Mouse (Mus musculus) C2C12 (cell line): ENCODE measurements around the gene Cacna1a.

Experiments
- CTCF ChIP-seq: IDR thresholded peaks from one replicate; pipeline ENCODE4 v1.5.1; 2011; ENCODE audit not compliant: control insufficient read depth, insufficient read depth, insufficient read length
- MAX ChIP-seq: IDR thresholded peaks from one replicate; pipeline ENCODE4 v1.6.1; 2011; ENCODE audit warnings: mild to moderate bottlenecking, control low read depth

DNA sequence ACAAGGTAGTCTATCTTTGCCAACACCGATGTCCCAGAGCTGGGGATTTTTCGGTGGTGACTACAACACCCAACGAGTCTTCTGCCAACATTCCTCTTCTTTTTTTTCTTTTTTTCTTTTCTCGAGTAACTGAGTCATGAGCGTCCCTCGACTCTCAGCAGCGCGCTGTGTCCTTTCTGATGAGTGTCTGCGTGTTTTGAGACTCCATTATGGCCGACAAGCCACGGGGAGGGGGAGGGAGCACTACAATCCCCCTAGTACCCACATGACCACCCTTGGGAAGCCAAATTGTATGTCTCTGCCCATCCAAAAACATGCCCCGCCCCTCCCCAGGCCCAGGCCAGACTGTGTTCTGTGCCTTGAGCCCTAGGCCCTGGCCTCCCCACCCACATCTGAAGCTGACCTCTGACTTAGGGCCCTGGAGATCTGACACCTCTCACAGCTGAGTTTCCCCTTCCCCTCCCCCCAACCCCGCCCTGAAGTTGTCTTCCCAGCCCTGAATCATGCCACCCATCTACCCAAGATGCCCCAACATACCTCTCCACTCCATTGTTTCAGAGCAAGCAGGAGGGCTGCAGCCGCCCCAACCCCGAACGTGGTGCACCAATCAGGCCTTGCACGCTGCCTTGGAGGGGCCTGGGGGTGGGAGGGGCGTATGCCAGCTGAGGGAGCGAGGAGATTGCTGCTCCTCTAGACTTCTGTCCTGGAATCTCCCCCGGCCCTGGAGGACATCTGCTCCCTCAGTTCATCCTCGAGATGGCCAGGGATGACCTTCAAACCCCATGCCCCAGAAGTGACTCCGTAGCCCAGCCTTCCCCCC is 227.6 kb downstream of the Cacna1a start:
- no peak for TF ChIP-seq MAX
- no peak for TF ChIP-seq CTCF
